Mouse (Mus musculus): Measurements from ENCODE around the gene Ptpn20.

- no peak for TF ChIP-seq CTCF (IDR thresholded peaks at IDR 0.05)
- no peak for TF ChIP-seq POLR2A (IDR thresholded peaks at IDR 0.05; ENCODE audit: insufficient read depth, low read depth, low read length)
Observed at GRCm38 (mm10) chr14:33680621-33681020, 91.6 kb downstream of the Ptpn20 start.
